8 mouse cellular contexts compared by ENCODE assay signal in the genomic region with DNA sequence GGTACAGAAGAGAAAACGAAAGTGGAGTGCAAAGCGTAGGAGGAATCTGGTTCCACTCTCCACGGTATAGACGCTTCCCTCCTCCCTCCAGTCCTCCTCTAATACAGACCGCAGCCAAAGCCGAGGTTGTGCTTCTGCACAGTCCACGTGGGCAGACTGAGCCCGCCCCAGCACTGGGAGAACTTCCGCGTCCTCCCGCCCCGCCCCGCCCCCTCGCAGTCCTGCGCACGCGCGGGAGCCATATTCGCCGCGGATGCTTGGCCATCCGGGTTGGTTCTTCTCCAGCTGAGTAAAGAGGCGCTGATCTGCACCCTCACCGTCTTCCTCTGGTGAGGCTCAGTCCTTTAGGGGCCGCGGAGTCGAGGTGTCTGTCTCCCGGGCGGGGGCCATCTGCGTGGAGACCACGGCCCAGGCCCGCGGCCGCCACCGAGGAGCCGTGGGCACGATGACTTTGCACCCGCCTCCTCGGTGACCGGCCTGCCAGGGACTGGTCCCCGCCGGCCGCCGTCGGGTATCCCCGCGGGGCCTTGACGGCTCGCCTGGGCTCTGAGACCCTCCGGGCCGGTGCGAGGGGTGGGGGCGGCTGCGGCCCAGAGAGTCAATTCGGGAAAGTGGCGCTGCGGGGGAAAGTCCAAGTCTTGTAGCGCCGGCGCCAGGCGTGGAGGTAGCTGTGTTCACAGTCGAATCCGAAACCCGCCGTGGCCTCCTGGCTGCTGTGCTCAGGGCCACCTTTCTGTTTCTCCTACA. TPM values are rescaled to one million over a fixed set of nuclear protein-coding genes. Genes with fewer than 3 reads are reported as not detected.
A peak's percentile ranks its signal among the peaks of the same experiment; 100 is the strongest.
DNase-seq lines count a peak whose midpoint lies in the region; ATAC-seq lines count a peak whose summit lies in the region.

A gene (plus strand): TSS at position 216 of the 747 bp plus-strand sequence.
A gene (minus strand): TSS at position 424 of the 747 bp plus-strand sequence.

- H3K4me1 ChIP-seq in hindbrain, embryonic 11.5 days (replicated peaks; ENCODE audit: control insufficient read depth, insufficient read depth, low read length) = no peaks in the 10 kb centered on the region; the same call in 1 of the 2 replicates

- H3K36me3 ChIP-seq in hindbrain, embryonic 11.5 days (ENCODE audit: control insufficient read depth, insufficient read depth, low read length) = no peaks in the 10 kb centered on the region

- ATAC-seq in hindbrain, embryonic 11.5 days (ENCODE audit: low FRiP score) = peak; percentile 100

- H3K4me3 ChIP-seq in hindbrain, embryonic 11.5 days (ENCODE audit: low read depth, low read length) = peak within 1 kb of the TSS; percentile 81

- H3K27me3 ChIP-seq in hindbrain, embryonic 11.5 days (ENCODE audit: control insufficient read depth, insufficient read depth, low read length) = no peaks in the 10 kb centered on the region

- H3K4me2 ChIP-seq in hindbrain, embryonic 11.5 days (replicated peaks; ENCODE audit: low read depth, low read length) = peak within 1 kb of the TSS; percentile 74

- H3K9me3 ChIP-seq in hindbrain, embryonic 11.5 days (ENCODE audit: control insufficient read depth, low read length) = no peaks in the 10 kb centered on the region

- H3K27ac ChIP-seq in hindbrain, embryonic 11.5 days (ENCODE audit: low read depth, low read length) = peak within 1 kb of the TSS; percentile 93

- DNase-seq in Muller cell, postnatal 12 days (ENCODE audit: inconsistent ontology term) = peak; percentile 96
- peak; percentile 89 for DNase-seq in cerebellum, adult 9-11 months
- peak; percentile 69 to 87 for DNase-seq in frontal cortex, adult 2 months (ENCODE audit: extremely low spot score in 1 of 2, low spot score in 1 of 2)
- peak; percentile 95 for DNase-seq in hindbrain, embryonic 11.5 days (ENCODE audit: low spot score)
- peak; percentile 84 to 92 for DNase-seq in layer of hippocampus, postnatal 10 days (ENCODE audit: low spot score in 2 of 2)
- DNase-seq in lung, postnatal 10 days = peak; percentile 94
- DNase-seq in ovary, postnatal 36 days (ENCODE audit: low spot score) = peak; percentile 91
- DNase-seq in thymus, postnatal 25 days = peak; percentile 91

- H3K9ac ChIP-seq in hindbrain, embryonic 11.5 days (ENCODE audit: low read depth, low read length) = peak within 1 kb of the TSS; percentile 76

- 0% methylated on average over 58 of the region's 65 CpGs for WGBS in hindbrain, embryonic 11.5 days

RNA-seq across cellular contexts. Expression of the first gene that starts in this region (rescaled TPM):
- 138 and 166 TPM in 2 replicates for polyA plus RNA-seq in frontal cortex, adult 2 months (2012; rRNA removed)
- 340 TPM in 2 replicates for polyA plus RNA-seq in hindbrain, embryonic 11.5 days (2014; fragmentation: Nextera tagmentation; extraction: Ambion mirVana)
- 100 to 1,000 TPM; 159 to 168 TPM for total RNA-seq in layer of hippocampus, postnatal 10 days (2021)

RNA-seq across cellular contexts. Expression of the second gene that starts in this region (rescaled TPM):
- polyA plus RNA-seq in frontal cortex, adult 2 months (2012; rRNA removed) = 0.34 TPM in 1 of 2 replicates, not detected in the other
- 1.2 TPM in 2 replicates for polyA plus RNA-seq in hindbrain, embryonic 11.5 days (2014; fragmentation: Nextera tagmentation; extraction: Ambion mirVana)
- under 1 TPM in 1 of 2 experiments, not detected in 1; 0.47 TPM for total RNA-seq in layer of hippocampus, postnatal 10 days (2021)

Comparison
In these comparisons a context has a peak if more than half of its experiments do, and no peak if none do; other contexts are left out.
1. Peak in every context shown above with its lines: DNase-seq, ATAC-seq, H3K4me3 ChIP-seq and H3K27ac ChIP-seq.